Mouse (Mus musculus): ENCODE results near the gene Nomo1. TPM values are rescaled to one million over a fixed set of nuclear protein-coding genes. Genes with fewer than 3 reads are reported as not detected.

The Nomo1 gene
- total RNA-seq, 2 experiments from 2014 or later, result 109 to 115 TPM

GRCm38 (mm10) chr7:46037433-46037832 is 3.9 kb downstream of the Nomo1 start:
- no peak for DNase-seq (ENCODE audit: extremely low spot score in 1 of 2, low spot score in 2 of 2)
- intact Hi-C loops (cut with DNase I), result no loop called here

GRCm38 (mm10) chr7:46039873-46040272 is 6.4 kb downstream of the Nomo1 start:
- intact Hi-C loops (cut with DNase I), result no loop called here
- no peak for DNase-seq (ENCODE audit: extremely low spot score in 1 of 2, low spot score in 2 of 2)

- intact Hi-C loops (cut with DNase I), result no loop called here
- DNase-seq (ENCODE audit: extremely low spot score in 1 of 2, low spot score in 2 of 2), result no peak
These were observed 10.6 kb downstream of the Nomo1 start for GRCm38 (mm10) chr7:46044106-46044505.

GRCm38 (mm10) chr7:46045882-46046281 is 12.4 kb downstream of the Nomo1 start:
- intact Hi-C loops (cut with DNase I), result no loop called here
- DNase-seq (ENCODE audit: extremely low spot score in 1 of 2, low spot score in 2 of 2), result no peak

GRCm38 (mm10) chr7:46047873-46048562 is 14.5 kb downstream of the Nomo1 start:
- intact Hi-C loops (cut with DNase I), result no loop called here
- DNase-seq (ENCODE audit: extremely low spot score in 1 of 2, low spot score in 2 of 2), result no peak

GRCm38 (mm10) chr7:46049981-46050380 is 16.5 kb downstream of the Nomo1 start:
- intact Hi-C loops (cut with DNase I), result no loop called here
- no peak for DNase-seq (ENCODE audit: extremely low spot score in 1 of 2, low spot score in 2 of 2)

GRCm38 (mm10) chr7:46052161-46052821 is 18.8 kb downstream of the Nomo1 start:
- DNase-seq (ENCODE audit: extremely low spot score in 1 of 2, low spot score in 2 of 2), result no peak
- intact Hi-C loops (cut with DNase I), result no loop called here

- no peak for DNase-seq (ENCODE audit: extremely low spot score in 1 of 2, low spot score in 2 of 2)
- intact Hi-C loops (cut with DNase I), result no loop called here
These were observed 20.1 kb downstream of the Nomo1 start for GRCm38 (mm10) chr7:46053566-46053965.

GRCm38 (mm10) chr7:46058882-46059281 is 25.4 kb downstream of the Nomo1 start:
- intact Hi-C loops (cut with DNase I), result no loop called here
- DNase-seq (ENCODE audit: extremely low spot score in 1 of 2, low spot score in 2 of 2), result no peak

GRCm38 (mm10) chr7:46060688-46061087 is 27.2 kb downstream of the Nomo1 start:
- intact Hi-C loops (cut with DNase I), result no loop called here
- no peak for DNase-seq (ENCODE audit: extremely low spot score in 1 of 2, low spot score in 2 of 2)

- intact Hi-C loops (cut with DNase I), result no loop called here
These were observed 28.1 kb downstream of the Nomo1 start for GRCm38 (mm10) chr7:46061614-46062013.

GRCm38 (mm10) chr7:46063296-46063695 is 29.8 kb downstream of the Nomo1 start:
- intact Hi-C loops (cut with DNase I), result no loop called here
- no peak for DNase-seq (ENCODE audit: extremely low spot score in 1 of 2, low spot score in 2 of 2)

More at GRCm38 (mm10) chr7:46061614-46062013, 28.1 kb downstream of the Nomo1 start:
- DNase-seq (ENCODE audit: extremely low spot score in 1 of 2, low spot score in 2 of 2), result no peak

GRCm38 (mm10) chr7:46068831-46069230 is 35.3 kb downstream of the Nomo1 start:
- intact Hi-C loops (cut with DNase I), result no loop called here

GRCm38 (mm10) chr7:46076844-46077243 is 43.3 kb downstream of the Nomo1 start:
- intact Hi-C loops (cut with DNase I), result no loop called here
- peak in 1 of 2 experiments; percentile 26 for DNase-seq (ENCODE audit: extremely low spot score in 1 of 2, low spot score in 2 of 2)

More at GRCm38 (mm10) chr7:46068831-46069230, 35.3 kb downstream of the Nomo1 start:
- DNase-seq (ENCODE audit: extremely low spot score in 1 of 2, low spot score in 2 of 2), result no peak

GRCm38 (mm10) chr7:46077675-46078074 is 44.2 kb downstream of the Nomo1 start:
- DNase-seq (ENCODE audit: extremely low spot score in 1 of 2, low spot score in 2 of 2), result no peak
- intact Hi-C loops (cut with DNase I), result no loop called here

- intact Hi-C loops (cut with DNase I), result no loop called here
- DNase-seq (ENCODE audit: extremely low spot score in 1 of 2, low spot score in 2 of 2), result no peak
These were observed 50.5 kb downstream of the Nomo1 start for GRCm38 (mm10) chr7:46084024-46084423.

GRCm38 (mm10) chr7:46084839-46085513 is 51.5 kb downstream of the Nomo1 start:
- DNase-seq (ENCODE audit: extremely low spot score in 1 of 2, low spot score in 2 of 2), result peak in 1 of 2 experiments; percentile 51
- intact Hi-C loops (cut with DNase I), result no loop called here

- intact Hi-C loops (cut with DNase I), result no loop called here
- no peak for DNase-seq (ENCODE audit: extremely low spot score in 1 of 2, low spot score in 2 of 2)
These were observed 52.9 kb downstream of the Nomo1 start for GRCm38 (mm10) chr7:46086378-46086777.

- intact Hi-C loops (cut with DNase I), result no loop called here
- no peak for DNase-seq (ENCODE audit: extremely low spot score in 1 of 2, low spot score in 2 of 2)
These were observed 54.7 kb downstream of the Nomo1 start for GRCm38 (mm10) chr7:46088241-46088640.

- no peak for DNase-seq (ENCODE audit: extremely low spot score in 1 of 2, low spot score in 2 of 2)
These were observed 59.3 kb downstream of the Nomo1 start for GRCm38 (mm10) chr7:46092803-46093202.

More at GRCm38 (mm10) chr7:46092803-46093202, 59.3 kb downstream of the Nomo1 start:
- intact Hi-C loops (cut with DNase I), result loop anchor here (10.0 kb wide), 1 partner anchor 512 kb away; no protein-coding TSS in a partner anchor
